Mouse (Mus musculus) heart, postnatal 0 days (tissue): ENCODE measurements at regions not wholly inside any gene's neighbourhood (a gene's known extent, or its start where the extent isn't known, plus 50 kb on each side); places are given as distances from the start of the nearest gene placed in this dataset.
A peak's percentile ranks its signal among the peaks of the same experiment; 100 is the strongest.

Source experiments
- ATAC-seq: fragments of 200-750 bp; cut with Nextera tagmentation; 2 replicates; pipeline ENCODE4 v1.8.0; 2017; ENCODE audit warnings: low read depth, moderate number of reproducible peaks, moderate library complexity; ENCODE audit not compliant: insufficient read depth
- DNase-seq: peaks from one replicate; pipeline ENCODE4 v3.0.0-alpha.2; 2016; ENCODE audit warnings: low spot score
- H3K27ac ChIP-seq: fragments of 300-500 bp; sonication (generic); 2 replicates; pipeline ENCODE4 v1.5.1; 2014; ENCODE audit warnings: low read depth, mild to moderate bottlenecking
- H3K27me3 ChIP-seq: fragments of 300-500 bp; sonication (generic); 2 replicates; pipeline ENCODE4 v1.6.1; 2014; ENCODE audit warnings: low read length, mixed read lengths; ENCODE audit not compliant: control insufficient read depth, insufficient read depth
- H3K36me3 ChIP-seq: fragments of 300-500 bp; sonication (generic); replicated peaks from 2 replicates; pipeline ENCODE4 v1.6.1; 2014; ENCODE audit warnings: low read length, mixed read lengths; ENCODE audit not compliant: control insufficient read depth, insufficient read depth
- H3K4me1 ChIP-seq: fragments of 300-500 bp; sonication (generic); 2 replicates; pipeline ENCODE4 v1.6.1; 2014; ENCODE audit warnings: antibody characterized with exemption; ENCODE audit not compliant: control insufficient read depth, insufficient read depth
- H3K4me2 ChIP-seq: fragments of 300-500 bp; sonication (generic); 2 replicates; pipeline ENCODE4 v1.6.1; 2014; ENCODE audit warnings: low read depth, mild to moderate bottlenecking, low read length, moderate library complexity
- H3K4me3 ChIP-seq: fragments of 300-500 bp; sonication (generic); 2 replicates; pipeline ENCODE4 v1.5.1; 2014; ENCODE audit warnings: low read depth, low read length
- H3K9ac ChIP-seq: fragments of 300-500 bp; sonication (generic); replicated peaks from 2 replicates; pipeline ENCODE4 v1.6.1; 2014; ENCODE audit warnings: low read depth, low read length, mixed read lengths
- H3K9me3 ChIP-seq: fragments of 300-500 bp; sonication (generic); replicated peaks from 2 replicates; pipeline ENCODE4 v1.6.1; 2016; ENCODE audit warnings: low read length; ENCODE audit not compliant: control insufficient read depth
- CTCF ChIP-seq: IDR thresholded peaks from 2 replicates; pipeline ENCODE4 v1.5.1; 2016; ENCODE audit warnings: antibody characterized with exemption, control low read depth, low read depth
- EP300 ChIP-seq: IDR thresholded peaks from 2 replicates; pipeline ENCODE4 v1.6.1; 2016; ENCODE audit warnings: antibody characterized with exemption, low read depth
- WGBS: fragments of 180-500 bp; shearing (Covaris S2); extraction: QIAGEN DNeasy Blood & Tissue Kit; methylation state at CpG from one replicate; pipeline ENCODE4 v1.1.7; 2014; 5-methylcytosine and 5-hydroxymethylcytosine counted together

DNA sequence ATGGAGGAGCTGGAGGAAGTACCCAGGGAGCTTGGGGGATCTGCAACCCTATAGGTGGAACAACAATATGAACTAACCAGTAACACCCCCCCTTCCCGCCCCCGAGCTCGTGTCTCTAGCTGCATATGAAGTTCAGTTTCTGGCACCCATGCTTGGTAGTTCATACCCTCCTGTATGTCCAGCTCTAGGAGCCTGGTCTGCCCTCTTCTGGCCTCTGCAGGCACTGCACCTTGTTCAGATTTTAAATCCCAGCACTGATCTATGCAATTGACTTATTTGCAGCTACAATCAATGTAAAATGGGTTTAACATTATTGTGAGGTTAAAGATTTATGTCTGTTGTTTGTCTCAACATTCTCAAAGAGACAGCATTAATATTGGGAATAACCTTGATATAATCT is 73.1 kb upstream of the Mindy3 start:
- Histone ChIP-seq H3K4me3 (no peak overlapping the region), H3K4me2 (no peak overlapping the region), H3K4me1 (no peaks in the 10 kb centered on the region), H3K27me3 (no peaks in the 10 kb centered on the region), H3K9ac (no peak overlapping the region), H3K9me3 (no peaks in the 10 kb centered on the region), H3K27ac (no peak overlapping the region), H3K36me3 (no peaks in the 10 kb centered on the region)
- ATAC-seq, result no peak
- TF ChIP-seq EP300 (no peak), CTCF (peak; percentile 17; the same call in 1 of the 2 replicates)
- WGBS, result 63% methylated on average over 3 of the region's 3 CpGs
- no peak for DNase-seq

DNA sequence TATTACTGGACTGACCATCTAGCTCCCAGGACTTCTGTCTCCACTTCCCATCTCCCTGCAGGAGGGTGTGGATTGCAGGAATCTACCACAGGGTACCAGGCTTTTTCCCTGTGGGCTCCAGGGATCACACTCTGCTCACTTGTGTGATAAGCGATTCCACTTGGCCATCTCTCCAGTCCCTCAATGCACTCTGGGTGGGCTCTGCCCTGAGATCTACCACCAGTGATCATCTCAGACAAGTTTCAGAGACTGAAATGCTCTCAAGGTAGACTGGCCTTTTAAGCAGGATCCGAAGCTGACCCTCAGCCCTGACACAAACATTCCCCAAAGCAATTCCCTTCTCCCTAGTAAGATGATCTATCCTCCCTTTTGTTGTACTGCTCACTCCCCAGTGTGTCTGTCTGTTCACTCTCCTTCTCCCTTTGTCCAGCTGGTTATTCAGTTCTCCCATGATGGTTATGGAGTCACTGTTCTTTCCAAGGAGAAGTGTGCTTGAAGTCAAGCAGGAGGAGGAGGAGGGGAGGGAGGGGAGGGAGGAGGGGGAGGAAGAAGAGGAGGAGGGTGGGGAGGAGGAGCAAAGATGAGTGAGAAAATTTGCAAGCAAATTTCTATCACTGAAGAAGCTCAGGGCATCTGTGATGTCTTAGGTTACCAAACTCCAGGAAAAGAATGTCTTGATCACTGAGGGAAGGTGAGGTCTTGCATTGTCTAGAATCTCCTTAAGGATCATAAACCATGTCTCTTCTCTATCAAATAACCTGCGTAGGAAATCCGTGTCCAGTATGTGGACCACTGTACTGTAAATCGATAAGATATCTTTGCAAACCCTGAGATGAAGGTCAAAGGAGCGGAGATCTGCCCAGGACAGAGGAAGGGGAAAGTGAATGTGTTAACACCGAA is 50.4 kb upstream of the Mindy3 start:
- no peak overlapping the region for H3K27ac ChIP-seq
- no peak overlapping the region for H3K4me2 ChIP-seq
- 0 out of 2 replicates have a peak, but pooled peaks cover 4% of the 10 kb centered on the region for H3K9me3 ChIP-seq
- no peaks in the 10 kb centered on the region for H3K4me1 ChIP-seq
- no peaks in the 10 kb centered on the region for H3K27me3 ChIP-seq
- no peak overlapping the region for H3K9ac ChIP-seq
- ATAC-seq (no peak), DNase-seq (no peak)
- TF ChIP-seq CTCF (no peak), EP300 (no peak)
- 76% methylated on average over 7 of the region's 7 CpGs for WGBS
- H3K4me3 ChIP-seq, result no peak overlapping the region
- no peaks in the 10 kb centered on the region for H3K36me3 ChIP-seq
